Mouse (Mus musculus): Measurements from ENCODE around the gene Rap2b. TPM values are rescaled to one million over a fixed set of nuclear protein-coding genes. Genes with fewer than 3 reads are reported as not detected.

Gene Rap2b
- total RNA-seq, 1 experiment from 2014 or later, result 11.1 TPM

DNA sequence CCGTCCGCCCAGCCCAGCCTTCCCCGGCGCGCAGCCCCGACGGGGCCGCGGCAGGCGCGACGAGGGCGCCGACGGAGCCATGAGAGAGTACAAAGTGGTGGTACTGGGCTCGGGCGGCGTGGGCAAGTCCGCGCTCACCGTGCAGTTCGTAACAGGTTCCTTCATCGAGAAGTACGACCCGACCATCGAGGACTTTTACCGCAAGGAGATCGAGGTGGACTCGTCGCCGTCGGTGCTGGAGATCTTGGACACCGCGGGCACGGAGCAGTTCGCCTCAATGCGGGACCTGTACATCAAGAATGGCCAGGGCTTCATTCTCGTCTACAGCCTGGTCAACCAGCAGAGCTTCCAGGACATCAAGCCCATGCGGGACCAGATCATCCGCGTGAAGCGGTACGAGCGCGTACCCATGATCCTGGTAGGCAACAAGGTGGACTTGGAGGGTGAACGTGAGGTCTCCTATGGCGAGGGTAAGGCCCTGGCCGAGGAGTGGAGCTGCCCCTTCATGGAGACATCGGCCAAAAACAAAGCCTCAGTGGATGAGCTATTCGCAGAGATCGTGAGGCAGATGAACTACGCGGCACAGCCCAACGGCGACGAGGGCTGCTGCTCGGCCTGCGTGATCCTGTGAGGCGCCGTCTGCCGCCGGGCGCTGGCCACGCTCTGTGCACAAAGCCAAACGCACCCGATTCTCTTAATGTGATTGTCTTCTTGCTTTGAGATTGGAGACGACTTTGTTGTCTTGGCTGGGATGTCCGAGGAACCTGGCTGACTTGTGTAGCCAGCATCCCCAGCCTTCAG, 3.7 kb downstream of the Rap2b start:
- peak; percentile 3 to 13; a peak in 1 of 4 replicates for ATAC-seq (replicated peaks in 1 of 2; ENCODE audit: insufficient read depth in 1 of 2, low FRiP score in 2 of 2, low TSS enrichment in 1 of 2, low read depth in 1 of 2, poor library complexity in 2 of 2, severe bottlenecking in 2 of 2)

DNA sequence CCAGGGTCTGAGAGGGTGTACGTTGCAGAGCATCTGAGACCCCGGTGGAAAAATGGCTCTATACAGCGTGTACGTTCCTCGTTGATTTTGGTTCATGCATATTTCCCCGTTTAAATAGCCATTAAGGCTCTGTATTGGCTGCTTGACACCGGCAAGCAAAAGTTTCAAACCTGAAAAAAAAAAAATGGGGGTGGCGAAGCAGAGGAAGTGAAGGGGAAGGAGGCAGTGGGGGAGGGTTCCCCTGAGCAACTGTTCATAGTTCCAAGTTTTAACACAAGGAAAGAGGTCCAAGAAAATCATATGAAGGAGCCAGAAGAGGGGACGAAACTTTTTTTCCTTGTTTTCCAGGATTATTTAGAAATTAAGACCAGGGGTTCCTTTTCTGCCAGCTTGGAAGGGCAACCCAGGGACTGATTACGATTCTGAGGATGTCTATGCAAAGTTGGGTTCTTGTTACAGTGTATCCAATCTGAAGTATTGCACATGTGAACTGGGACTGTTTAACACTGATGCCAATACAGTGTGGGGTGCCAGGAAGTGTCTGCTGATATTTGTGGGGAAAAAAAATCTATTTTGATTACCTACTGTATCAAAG, 4.4 kb downstream of the Rap2b start, which contains the start of gene B430305J03Rik:
Gene B430305J03Rik (minus strand): TSS at position 173 of the 595 bp plus-strand sequence.
- no peak; a peak in 1 of 4 replicates for ATAC-seq (replicated peaks in 1 of 2; ENCODE audit: insufficient read depth in 1 of 2, low FRiP score in 2 of 2, low TSS enrichment in 1 of 2, low read depth in 1 of 2, poor library complexity in 2 of 2, severe bottlenecking in 2 of 2)

DNA sequence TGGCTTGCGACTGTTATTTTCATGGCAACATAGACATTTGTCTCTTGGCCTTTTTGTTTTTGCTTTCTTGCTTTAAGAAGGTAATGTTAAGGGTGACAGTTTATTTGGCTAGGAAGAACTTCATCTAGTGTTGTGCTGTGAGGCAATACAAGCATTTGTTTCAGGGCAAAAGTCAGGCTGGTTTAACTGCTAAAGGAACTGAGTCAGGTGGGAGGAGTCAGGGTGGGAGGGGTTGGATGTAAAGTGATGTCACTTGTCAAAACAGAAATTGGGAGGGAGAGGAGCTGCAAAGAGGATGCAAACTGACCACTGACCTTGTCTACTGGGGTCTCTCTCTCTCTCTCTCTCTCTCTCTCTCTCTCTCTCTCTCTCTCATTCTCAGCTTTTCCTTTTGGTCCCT, 7.0 kb downstream of the Rap2b start:
- no peak for ATAC-seq (replicated peaks in 1 of 2; ENCODE audit: insufficient read depth in 1 of 2, low FRiP score in 2 of 2, low TSS enrichment in 1 of 2, low read depth in 1 of 2, poor library complexity in 2 of 2, severe bottlenecking in 2 of 2)

DNA sequence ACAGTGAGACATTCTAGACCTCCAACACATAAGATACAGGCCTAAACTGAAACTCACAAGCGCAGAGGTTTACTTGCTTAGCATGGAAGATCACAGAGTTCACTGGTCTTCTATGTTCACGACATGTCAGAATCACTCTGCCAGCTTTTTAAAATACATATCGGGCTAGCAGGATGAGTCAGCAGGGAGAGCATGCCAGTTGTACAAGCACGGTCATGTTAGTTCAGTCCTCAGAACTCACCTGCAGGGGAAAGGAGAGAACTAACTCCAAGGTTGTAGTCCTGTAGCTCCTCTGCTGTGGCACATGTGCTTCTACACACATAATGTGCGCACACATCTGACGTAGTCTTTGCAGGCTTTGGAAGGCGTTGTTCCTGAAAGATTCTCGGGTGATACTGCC, 14.6 kb downstream of the Rap2b start:
- ATAC-seq (replicated peaks in 1 of 2; ENCODE audit: insufficient read depth in 1 of 2, low FRiP score in 2 of 2, low TSS enrichment in 1 of 2, low read depth in 1 of 2, poor library complexity in 2 of 2, severe bottlenecking in 2 of 2), result no peak

DNA sequence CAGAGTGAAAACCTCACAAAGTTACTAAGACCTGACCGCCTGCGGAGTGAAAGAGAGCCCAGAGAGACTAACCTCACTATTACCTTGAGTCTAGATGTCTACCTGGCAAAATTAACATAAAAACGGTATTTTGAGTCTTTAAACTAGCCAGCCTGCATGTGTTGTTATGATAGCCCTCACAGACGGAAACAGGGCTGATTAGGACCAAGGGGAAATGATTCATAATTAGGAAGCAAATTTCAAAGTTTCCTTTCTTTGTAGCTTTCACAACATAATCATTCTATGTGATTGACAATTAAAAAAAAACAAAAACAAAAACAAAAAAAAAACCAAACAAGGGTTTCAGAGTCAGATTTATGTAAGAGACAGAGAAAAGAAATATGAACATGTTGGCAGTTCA, 24.9 kb downstream of the Rap2b start:
- ATAC-seq (replicated peaks in 1 of 2; ENCODE audit: insufficient read depth in 1 of 2, low FRiP score in 2 of 2, low TSS enrichment in 1 of 2, low read depth in 1 of 2, poor library complexity in 2 of 2, severe bottlenecking in 2 of 2), result no peak

DNA sequence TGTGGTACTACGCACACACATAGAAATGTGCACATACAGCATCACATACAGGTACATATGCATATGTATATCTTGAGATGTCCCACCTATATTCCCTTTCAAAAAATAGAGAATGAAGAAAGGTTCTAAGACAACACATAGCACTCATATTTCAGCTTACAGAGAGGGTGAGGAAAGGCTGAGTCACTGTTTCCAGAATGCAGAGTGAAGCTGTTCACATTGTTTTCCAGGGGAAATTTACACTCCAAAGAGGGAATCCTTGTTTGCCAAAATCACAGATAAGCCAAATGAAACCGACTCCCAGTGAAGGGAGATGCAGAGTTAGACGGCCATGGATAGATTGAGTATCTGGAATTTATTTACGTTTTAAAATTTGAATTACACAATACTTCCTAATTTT, 30.1 kb downstream of the Rap2b start:
- ATAC-seq (replicated peaks in 1 of 2; ENCODE audit: insufficient read depth in 1 of 2, low FRiP score in 2 of 2, low TSS enrichment in 1 of 2, low read depth in 1 of 2, poor library complexity in 2 of 2, severe bottlenecking in 2 of 2), result no peak

DNA sequence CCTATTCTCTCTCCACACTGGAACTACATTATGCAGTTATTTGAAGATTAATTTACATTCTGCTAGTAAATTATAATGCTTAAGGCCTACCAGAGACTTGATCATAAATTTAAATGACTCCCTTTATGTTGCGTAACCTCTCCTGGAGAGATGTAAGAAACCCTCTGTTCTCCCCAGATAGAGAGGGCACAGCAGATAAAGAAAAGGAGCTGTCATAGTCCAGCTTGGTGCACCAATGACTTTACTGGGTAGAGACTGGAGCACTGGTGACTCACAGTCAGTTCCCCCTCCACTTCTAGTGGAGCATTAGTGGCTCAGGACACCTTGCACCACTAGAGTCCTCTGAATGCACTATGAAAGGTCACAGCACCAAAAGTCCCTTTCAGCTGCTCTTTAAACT, 31.4 kb downstream of the Rap2b start:
- peak in 1 of 2 experiments; percentile 27; a peak in 2 of 4 replicates for ATAC-seq (replicated peaks in 1 of 2; ENCODE audit: insufficient read depth in 1 of 2, low FRiP score in 2 of 2, low TSS enrichment in 1 of 2, low read depth in 1 of 2, poor library complexity in 2 of 2, severe bottlenecking in 2 of 2)

DNA sequence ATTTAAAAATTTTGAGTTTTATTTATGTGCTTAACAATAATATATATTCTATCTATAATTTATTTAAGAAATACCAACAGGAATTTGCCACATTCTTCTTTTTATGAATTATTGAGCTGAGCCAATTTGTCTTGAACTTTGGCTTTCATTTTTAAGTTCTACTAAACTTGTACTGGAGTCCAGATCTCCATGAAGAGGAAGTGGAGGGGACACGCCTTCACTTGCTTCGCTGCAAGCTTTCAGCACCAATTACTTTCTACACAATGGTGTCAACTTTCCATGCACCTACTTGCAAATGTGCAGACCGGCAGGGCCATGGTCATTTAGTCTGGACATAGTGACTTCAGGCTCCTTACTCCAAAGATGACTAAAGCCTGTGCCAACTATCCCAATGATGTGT, 32.1 kb downstream of the Rap2b start:
- ATAC-seq (replicated peaks in 1 of 2; ENCODE audit: insufficient read depth in 1 of 2, low FRiP score in 2 of 2, low TSS enrichment in 1 of 2, low read depth in 1 of 2, poor library complexity in 2 of 2, severe bottlenecking in 2 of 2), result no peak; a peak in 1 of 4 replicates

DNA sequence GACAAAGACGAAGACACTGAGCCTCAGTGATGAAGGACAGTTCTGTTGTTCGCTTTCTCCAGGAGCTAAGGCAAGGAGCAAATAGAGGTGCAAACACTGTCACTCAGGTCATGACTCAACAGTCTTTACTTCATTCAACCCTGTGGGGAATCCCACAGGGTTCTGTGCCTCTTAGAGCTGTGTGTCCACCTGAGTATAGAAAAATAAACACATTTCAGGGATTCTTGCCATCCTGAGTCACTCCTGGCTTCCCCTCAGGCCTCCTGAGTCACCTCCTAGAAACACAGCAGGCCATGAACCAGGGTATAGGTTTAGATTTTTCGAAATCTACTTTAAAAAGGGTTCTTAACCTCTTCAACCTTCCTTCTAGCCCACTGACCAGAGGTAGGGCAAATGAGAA, 33.9 kb downstream of the Rap2b start:
- no peak for ATAC-seq (replicated peaks in 1 of 2; ENCODE audit: insufficient read depth in 1 of 2, low FRiP score in 2 of 2, low TSS enrichment in 1 of 2, low read depth in 1 of 2, poor library complexity in 2 of 2, severe bottlenecking in 2 of 2)

DNA sequence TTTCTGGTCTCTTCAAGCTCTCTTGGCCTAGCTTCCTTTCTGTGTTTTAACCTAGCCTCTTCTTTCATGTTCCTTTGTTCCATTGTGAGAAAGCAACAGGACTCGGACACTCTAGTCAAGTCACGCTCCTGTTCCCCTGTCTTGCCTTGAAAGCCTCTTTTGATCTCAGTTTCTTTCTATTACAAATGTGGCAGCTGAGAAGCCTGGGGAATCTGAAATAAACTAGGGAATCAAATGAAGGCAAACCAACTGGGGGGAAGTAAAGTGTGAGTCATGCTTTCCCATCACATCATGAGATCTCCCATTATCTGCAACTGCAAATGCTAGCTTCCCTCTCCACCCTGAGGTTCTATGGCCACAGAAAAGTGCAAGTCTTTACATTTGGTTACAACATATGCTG, 35.3 kb downstream of the Rap2b start:
- no peak for ATAC-seq (replicated peaks in 1 of 2; ENCODE audit: insufficient read depth in 1 of 2, low FRiP score in 2 of 2, low TSS enrichment in 1 of 2, low read depth in 1 of 2, poor library complexity in 2 of 2, severe bottlenecking in 2 of 2)

DNA sequence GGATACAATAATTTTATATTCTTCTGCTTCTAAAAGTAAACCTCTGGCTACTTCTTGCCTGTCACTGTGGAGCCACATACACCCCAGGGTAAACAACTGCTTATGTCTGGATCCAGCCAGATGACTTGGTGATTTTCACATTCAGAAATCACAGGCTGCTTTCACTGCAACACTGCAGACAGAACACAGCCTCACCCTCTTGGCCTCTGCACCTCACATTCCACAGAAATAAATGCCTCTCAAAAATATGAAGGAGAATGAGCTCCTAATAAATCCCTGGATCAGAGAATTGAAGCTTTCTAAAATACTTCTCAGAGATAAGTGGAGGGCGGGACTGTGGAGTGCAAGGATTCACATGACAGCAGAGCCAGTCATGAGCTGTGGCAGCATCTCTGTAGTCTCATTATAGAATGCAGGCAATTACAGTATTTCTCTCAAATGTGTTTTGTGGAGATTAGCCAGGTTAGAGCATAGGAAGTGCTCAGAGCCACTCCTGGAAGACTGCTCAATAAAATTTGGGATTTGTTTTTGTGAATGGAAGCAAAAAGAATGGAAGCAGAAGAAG, 39.5 kb downstream of the Rap2b start:
- no peak for ATAC-seq (replicated peaks in 1 of 2; ENCODE audit: insufficient read depth in 1 of 2, low FRiP score in 2 of 2, low TSS enrichment in 1 of 2, low read depth in 1 of 2, poor library complexity in 2 of 2, severe bottlenecking in 2 of 2)

DNA sequence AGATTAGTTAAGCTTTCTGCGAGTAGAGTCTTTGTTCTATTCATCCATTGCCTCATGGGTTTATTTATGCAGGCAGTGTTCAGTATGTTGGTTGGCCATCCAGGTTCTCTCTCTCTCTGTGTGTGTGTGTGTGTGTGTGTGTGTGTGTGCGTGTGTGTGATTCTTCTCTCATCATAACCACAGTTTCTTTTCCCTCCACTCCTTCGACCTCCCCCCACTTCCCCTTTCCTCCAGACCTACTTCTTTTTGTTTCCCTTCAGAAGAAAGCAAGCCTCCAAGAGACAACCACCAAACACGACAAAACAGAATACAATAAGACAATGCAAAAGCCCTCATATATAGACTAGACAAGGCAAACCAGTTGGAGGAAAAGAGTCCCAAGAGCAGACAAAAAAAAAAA, 45.5 kb downstream of the Rap2b start:
- peak; percentile 39 to 43; a peak in 2 of 4 replicates for ATAC-seq (replicated peaks in 1 of 2; ENCODE audit: insufficient read depth in 1 of 2, low FRiP score in 2 of 2, low TSS enrichment in 1 of 2, low read depth in 1 of 2, poor library complexity in 2 of 2, severe bottlenecking in 2 of 2)

DNA sequence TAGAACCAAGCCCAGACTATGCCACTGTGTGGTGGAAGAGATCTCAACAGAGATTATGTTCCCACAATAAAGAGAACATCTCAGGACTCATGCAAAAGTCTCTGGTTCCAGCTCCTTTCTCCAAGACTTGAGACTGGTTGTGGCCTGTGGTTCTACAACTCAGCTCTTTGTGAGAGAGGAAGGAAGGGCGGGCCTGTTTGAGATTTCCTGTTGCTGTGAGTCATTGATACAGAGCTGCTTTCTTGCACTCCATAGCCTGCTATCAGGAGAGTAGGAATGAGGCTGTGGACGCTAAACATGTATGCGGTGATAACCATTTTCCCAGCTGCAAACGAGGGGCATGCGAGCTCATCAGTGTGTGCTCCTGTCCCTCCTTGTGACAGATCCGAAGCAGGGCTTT, 48.2 kb downstream of the Rap2b start:
- peak; percentile 96 to 98 for ATAC-seq (replicated peaks in 1 of 2; ENCODE audit: insufficient read depth in 1 of 2, low FRiP score in 2 of 2, low TSS enrichment in 1 of 2, low read depth in 1 of 2, poor library complexity in 2 of 2, severe bottlenecking in 2 of 2)

DNA sequence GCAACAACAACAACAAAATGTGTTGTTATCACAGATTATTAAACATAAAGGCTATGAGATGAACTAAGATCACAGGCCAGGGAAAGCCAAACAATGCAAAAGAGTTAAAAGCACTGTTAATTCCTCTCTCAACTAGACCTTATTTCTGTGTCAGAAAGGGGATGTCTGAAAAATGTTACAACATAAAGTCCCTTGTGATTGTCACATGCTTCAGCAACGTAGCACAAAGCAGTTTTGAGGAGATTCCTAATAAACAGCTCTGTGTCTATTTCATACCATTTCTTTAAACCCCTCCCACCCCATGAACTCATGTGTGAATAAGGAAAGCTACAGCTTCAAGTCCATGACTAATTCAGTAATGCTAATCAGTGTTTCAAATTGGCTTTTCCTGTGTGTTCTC, 54.4 kb downstream of the Rap2b start:
- no peak; a peak in 1 of 4 replicates for ATAC-seq (replicated peaks in 1 of 2; ENCODE audit: insufficient read depth in 1 of 2, low FRiP score in 2 of 2, low TSS enrichment in 1 of 2, low read depth in 1 of 2, poor library complexity in 2 of 2, severe bottlenecking in 2 of 2)

Other genes starting within 250 kb of the Rap2b start
- gene B430305J03Rik, start 4.3 kb downstream of the Rap2b start, total RNA-seq (2017), result 0.31 and 1.0 TPM in 2 replicates